Mouse (Mus musculus) forebrain, embryonic 15.5 days (tissue): ENCODE measurements around the gene Bcl2l15. TPM values are rescaled to one million over a fixed set of nuclear protein-coding genes. Genes with fewer than 3 reads are reported as not detected.
A peak's percentile ranks its signal among the peaks of the same experiment; 100 is the strongest.
"Not testable (repeated sequence)": the region's sequence is repeated elsewhere in the genome, so short reads cannot be mapped to it uniquely, and the experiment has no call there.

Experiments
- ATAC-seq: fragments of 200-750 bp; cut with Nextera tagmentation; replicated peaks from 2 replicates; pipeline ENCODE4 v1.8.0; 2017; ENCODE audit warnings: mild to moderate bottlenecking, moderate TSS enrichment, moderate library complexity
- H3K27ac ChIP-seq: fragments of 300-500 bp; sonication (generic); replicated peaks from 2 replicates; pipeline ENCODE4 v1.5.1; 2015; ENCODE audit warnings: mild to moderate bottlenecking, inconsistent platforms
- H3K27me3 ChIP-seq: fragments of 300-500 bp; sonication (generic); 2 replicates; pipeline ENCODE4 v1.6.1; 2015; ENCODE audit warnings: inconsistent platforms
- H3K36me3 ChIP-seq: fragments of 300-500 bp; sonication (generic); 2 replicates; pipeline ENCODE4 v1.6.1; 2015; ENCODE audit warnings: mild to moderate bottlenecking, inconsistent platforms
- H3K4me1 ChIP-seq: fragments of 300-500 bp; sonication (generic); 2 replicates; pipeline ENCODE4 v1.6.1; 2015; ENCODE audit warnings: inconsistent platforms
- H3K4me2 ChIP-seq: fragments of 300-500 bp; sonication (generic); replicated peaks from 2 replicates; pipeline ENCODE4 v1.6.1; 2015; ENCODE audit warnings: mild to moderate bottlenecking, inconsistent platforms
- H3K4me3 ChIP-seq: fragments of 300-500 bp; sonication (generic); 2 replicates; pipeline ENCODE4 v1.5.1; 2015; ENCODE audit warnings: mild to moderate bottlenecking, inconsistent platforms
- H3K9ac ChIP-seq: fragments of 300-500 bp; sonication (generic); replicated peaks from 2 replicates; pipeline ENCODE4 v1.6.1; 2015; ENCODE audit warnings: mild to moderate bottlenecking, inconsistent platforms
- H3K9me3 ChIP-seq: fragments of 300-500 bp; sonication (generic); 2 replicates; pipeline ENCODE4 v1.6.1; 2016; ENCODE audit warnings: inconsistent platforms
- WGBS: fragments of 180-500 bp; shearing (Covaris S2); methylation state at CpG from one replicate; pipeline ENCODE4 v1.1.7; 2015; ENCODE audit warnings: mixed read lengths; 5-methylcytosine and 5-hydroxymethylcytosine counted together
- polyA plus RNA-seq: library from polyadenylated mRNA; unstranded; fragments of >200 nt; fragmentation: Nextera tagmentation; extraction: Ambion mirVana; gene quantifications from 2 replicates; pipeline ENCODE4 v1.2.1, GENCODE M21; 2015

Bcl2l15 gene
- 0.11 TPM in 1 of 2 replicates, not detected in the other for polyA plus RNA-seq

- no peaks in the 10 kb centered on the region for H3K36me3 ChIP-seq
- no peaks in the 10 kb centered on the region for H3K9me3 ChIP-seq
- H3K4me3 ChIP-seq: no peak within 1 kb of the TSS
- H3K4me2 ChIP-seq: no peak within 1 kb of the TSS
- H3K27me3 ChIP-seq: no peaks in the 10 kb centered on the region
- no peak within 1 kb of the TSS for H3K9ac ChIP-seq
- ATAC-seq: no peak
- H3K4me1 ChIP-seq: no peaks in the 10 kb centered on the region
- H3K27ac ChIP-seq: no peak within 1 kb of the TSS
Measured at GRCm38 (mm10) chr3:103832426-103832825, at the start of gene Bcl2l15. Gene Bcl2l15 (plus strand): TSS chr3:103832601.

- ATAC-seq: no peak
Measured at GRCm38 (mm10) chr3:103782844-103783609, 49.4 kb upstream of the Bcl2l15 start.

GRCm38 (mm10) chr3:103787225-103787624 lies 45.2 kb upstream of the Bcl2l15 start:
- no peaks in the 10 kb centered on the region for H3K27me3 ChIP-seq
- H3K27ac ChIP-seq: no peak overlapping the region
- ATAC-seq: no peak
- H3K4me3 ChIP-seq: no peak overlapping the region
- peaks cover 30% of the 10 kb centered on the region for H3K4me1 ChIP-seq
- WGBS: 61% methylated on average over 7 of the region's 7 CpGs
- no peak overlapping the region for H3K9ac ChIP-seq
- H3K36me3 ChIP-seq: no peaks in the 10 kb centered on the region
- no peak overlapping the region for H3K4me2 ChIP-seq
- no peaks in the 10 kb centered on the region for H3K9me3 ChIP-seq

More at GRCm38 (mm10) chr3:103782844-103783609, 49.4 kb upstream of the Bcl2l15 start:
- Histone ChIP-seq H3K9ac (no peak overlapping the region), H3K4me1 (peaks cover 9% of the 10 kb centered on the region), H3K36me3 (no peaks in the 10 kb centered on the region), H3K4me3 (no peak overlapping the region), H3K9me3 (no peaks in the 10 kb centered on the region), H3K27me3 (no peaks in the 10 kb centered on the region), H3K27ac (no peak overlapping the region), H3K4me2 (no peak overlapping the region)
- 90% methylated on average over 4 of the region's 4 CpGs for WGBS

- ATAC-seq: no peak
- Histone ChIP-seq H3K36me3 (no peaks in the 10 kb centered on the region), H3K9ac (no peak overlapping the region), H3K4me3 (peak overlapping the region; percentile 100; the same call in 1 of the 2 replicates), H3K4me1 (peaks cover 30% of the 10 kb centered on the region), H3K4me2 (peak overlapping the region; percentile 65; the same call in 1 of the 2 replicates), H3K27ac (no peak overlapping the region), H3K9me3 (no peaks in the 10 kb centered on the region), H3K27me3 (no peaks in the 10 kb centered on the region)
- 83% methylated on average over 7 of the region's 7 CpGs for WGBS
Measured at GRCm38 (mm10) chr3:103789096-103789495, 43.3 kb upstream of the Bcl2l15 start.

GRCm38 (mm10) chr3:103789891-103790345 lies 42.5 kb upstream of the Bcl2l15 start:
- Histone ChIP-seq H3K27ac (peak overlapping the region; percentile 91), H3K9ac (peak overlapping the region; percentile 95), H3K9me3 (no peaks in the 10 kb centered on the region), H3K27me3 (no peaks in the 10 kb centered on the region), H3K4me3 (peak overlapping the region; percentile 100), H3K4me2 (peak overlapping the region; percentile 65), H3K36me3 (no peaks in the 10 kb centered on the region), H3K4me1 (peaks cover 30% of the 10 kb centered on the region)
- ATAC-seq: no peak
- 3% methylated on average over 14 of the region's 14 CpGs for WGBS

- Histone ChIP-seq H3K4me3 (peak overlapping the region; percentile 100), H3K4me1 (peaks cover 30% of the 10 kb centered on the region), H3K4me2 (peak overlapping the region; percentile 65), H3K27ac (peak overlapping the region; percentile 91), H3K27me3 (no peaks in the 10 kb centered on the region), H3K9me3 (no peaks in the 10 kb centered on the region), H3K36me3 (no peaks in the 10 kb centered on the region), H3K9ac (peak overlapping the region; percentile 95)
- under 1% methylated on average over 47 of the region's 61 CpGs for WGBS
- peak; percentile 81 for ATAC-seq
Measured at GRCm38 (mm10) chr3:103790346-103791145, 41.9 kb upstream of the Bcl2l15 start.

GRCm38 (mm10) chr3:103791230-103792110 lies 40.9 kb upstream of the Bcl2l15 start, which contains the start of gene Hipk1:
Gene Hipk1 (minus strand): TSS chr3:103791563.
- H3K27me3 ChIP-seq: no peaks in the 10 kb centered on the region
- peak within 1 kb of the TSS; percentile 95 for H3K9ac ChIP-seq
- no peaks in the 10 kb centered on the region for H3K36me3 ChIP-seq
- ATAC-seq: peak; percentile 97
- H3K27ac ChIP-seq: peak within 1 kb of the TSS; percentile 91
- no peaks in the 10 kb centered on the region for H3K9me3 ChIP-seq
- H3K4me3 ChIP-seq: peak within 1 kb of the TSS; percentile 100
- peak within 1 kb of the TSS; percentile 65 for H3K4me2 ChIP-seq
- WGBS: 9% methylated on average over 49 of the region's 49 CpGs
- peaks cover 30% of the 10 kb centered on the region for H3K4me1 ChIP-seq

- Histone ChIP-seq H3K27ac (peak overlapping the region; percentile 91; the same call in 1 of the 2 replicates), H3K4me1 (peaks cover 30% of the 10 kb centered on the region), H3K4me2 (peak overlapping the region; percentile 65; the same call in 1 of the 2 replicates), H3K4me3 (peak overlapping the region; percentile 100; the same call in 1 of the 2 replicates), H3K9ac (0 out of 2 replicates have a peak overlapping the region, but pooled peaks have one; percentile 95)
- not testable (repeated sequence) for H3K27me3 ChIP-seq, ATAC-seq, H3K9me3 ChIP-seq, H3K36me3 ChIP-seq
- 80% methylated on average over 5 of the region's 5 CpGs for WGBS
Measured at GRCm38 (mm10) chr3:103792111-103792406, 40.3 kb upstream of the Bcl2l15 start.

GRCm38 (mm10) chr3:103792566-103792965 lies 39.8 kb upstream of the Bcl2l15 start:
- H3K4me1 ChIP-seq: peaks cover 27% of the 10 kb centered on the region

GRCm38 (mm10) chr3:103796389-103796788 lies 36.0 kb upstream of the Bcl2l15 start:
- no peaks in the 10 kb centered on the region for H3K27me3 ChIP-seq
- no peak overlapping the region for H3K4me3 ChIP-seq
- no peaks in the 10 kb centered on the region for H3K36me3 ChIP-seq
- H3K27ac ChIP-seq: no peak overlapping the region
- no peak overlapping the region for H3K9ac ChIP-seq
- no peaks in the 10 kb centered on the region for H3K9me3 ChIP-seq
- no peak overlapping the region for H3K4me2 ChIP-seq
- peaks cover 6% of the 10 kb centered on the region for H3K4me1 ChIP-seq
- 69% methylated on average over 2 of the region's 2 CpGs for WGBS
- no peak for ATAC-seq

More at GRCm38 (mm10) chr3:103792566-103792965, 39.8 kb upstream of the Bcl2l15 start:
- Histone ChIP-seq H3K36me3 (no peaks in the 10 kb centered on the region), H3K4me2 (no peak overlapping the region), H3K27ac (no peak overlapping the region), H3K4me3 (no peak overlapping the region), H3K27me3 (no peaks in the 10 kb centered on the region), H3K9ac (no peak overlapping the region), H3K9me3 (no peaks in the 10 kb centered on the region)
- 86% methylated on average over 1 of the region's 1 CpGs for WGBS
- ATAC-seq: no peak

- H3K4me3 ChIP-seq: no peak overlapping the region
- H3K36me3 ChIP-seq: peaks cover 26% of the 10 kb centered on the region; the same call in 1 of the 2 replicates
- H3K4me2 ChIP-seq: no peak overlapping the region
- H3K27me3 ChIP-seq: no peaks in the 10 kb centered on the region
- no peak overlapping the region for H3K9ac ChIP-seq
- H3K4me1 ChIP-seq: no peaks in the 10 kb centered on the region
- no peaks in the 10 kb centered on the region for H3K9me3 ChIP-seq
- ATAC-seq: no peak
- WGBS: 84% methylated on average over 2 of the region's 2 CpGs
- H3K27ac ChIP-seq: no peak overlapping the region
Measured at GRCm38 (mm10) chr3:103799507-103799906, 32.9 kb upstream of the Bcl2l15 start.
